Mouse (Mus musculus) thymus, adult 2 months (tissue): ENCODE results near the gene Opalin.

Experiments used
- CTCF ChIP-seq: fragments of 200-500 bp; IDR thresholded peaks from 2 replicates; pipeline ENCODE4 v1.5.1; 2012; ENCODE audit warnings: mild to moderate bottlenecking, control low read depth, low read length, moderate library complexity, borderline replicate concordance; ENCODE audit not compliant: control insufficient read depth, poor library complexity, insufficient read depth; ENCODE audit errors: extremely low read depth
- POLR2A ChIP-seq: fragments of 200-500 bp; IDR thresholded peaks from 2 replicates; pipeline ENCODE4 v1.6.1; 2012; ENCODE audit warnings: mild to moderate bottlenecking, low read length, control low read depth, moderate library complexity; ENCODE audit not compliant: control insufficient read depth, poor library complexity, insufficient read depth; ENCODE audit errors: extremely low read depth

GRCm38 (mm10) chr19:41027024-41027423 is 49.9 kb downstream of the Opalin start:
- TF ChIP-seq POLR2A (no peak), CTCF (no peak)
